Mouse (Mus musculus): Measurements from ENCODE around the gene Prmt1.
A peak's percentile ranks its signal among the peaks of the same experiment; 100 is the strongest.

Prmt1 gene

GRCm38 (mm10) chr7:45012824-45013223 is 26.5 kb upstream of the Prmt1 start:
- DNase-seq (ENCODE audit: low read depth, low spot score) = no peak

- no peak for DNase-seq (ENCODE audit: low read depth, low spot score)
These were observed 25.6 kb upstream of the Prmt1 start for GRCm38 (mm10) chr7:45012011-45012410.

DNA sequence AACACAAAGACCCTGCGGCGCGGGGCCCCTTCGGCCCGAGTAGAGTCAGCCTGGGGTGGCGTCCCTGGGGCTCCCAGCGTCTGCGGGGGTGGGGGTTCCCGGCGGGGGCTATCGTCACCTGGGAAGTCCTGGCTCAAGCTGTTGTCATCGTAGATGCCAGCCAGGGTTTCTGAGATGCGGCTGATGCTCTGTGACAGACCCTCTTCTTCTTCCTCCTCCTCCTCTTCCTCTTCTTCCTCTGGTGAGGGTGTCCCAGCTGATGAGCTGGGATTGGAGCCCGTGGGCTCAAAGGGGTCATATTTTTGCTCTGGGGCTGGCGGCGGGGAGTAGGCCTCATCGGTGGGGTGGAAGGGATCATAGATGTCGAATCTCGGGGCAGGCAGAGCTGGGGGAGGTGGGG is 22.0 kb upstream of the Prmt1 start:
- no peak for DNase-seq (ENCODE audit: low read depth, low spot score)

DNA sequence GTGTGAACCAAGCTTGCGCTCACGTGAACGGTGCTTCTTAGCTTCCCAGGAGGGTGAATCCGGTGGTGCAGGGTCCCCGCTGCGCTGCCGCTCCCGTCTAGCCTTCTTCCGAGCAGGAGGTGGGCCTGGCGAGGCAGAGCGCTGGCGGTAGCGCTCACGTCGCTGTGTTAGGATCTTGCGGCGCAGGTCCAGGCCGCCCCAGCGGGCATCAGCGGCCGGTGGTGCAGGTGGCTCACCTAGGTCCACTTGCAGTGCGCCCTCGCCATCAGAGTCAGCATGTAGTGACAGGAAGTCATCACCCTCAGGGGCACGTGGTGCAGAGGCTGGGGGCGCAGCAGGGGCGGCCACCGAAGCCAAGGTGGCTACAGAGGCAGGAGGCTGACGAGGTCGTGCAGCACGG is 21.5 kb upstream of the Prmt1 start:
- DNase-seq (ENCODE audit: low read depth, low spot score) = no peak

- DNase-seq (ENCODE audit: low read depth, low spot score) = no peak
These were observed 20.8 kb upstream of the Prmt1 start for GRCm38 (mm10) chr7:45007141-45007540.

GRCm38 (mm10) chr7:45006503-45006902 is 20.1 kb upstream of the Prmt1 start:
- DNase-seq (ENCODE audit: low read depth, low spot score) = no peak

- no peak for DNase-seq (ENCODE audit: low read depth, low spot score)
These were observed 19.1 kb upstream of the Prmt1 start for GRCm38 (mm10) chr7:45005321-45005992.

DNA sequence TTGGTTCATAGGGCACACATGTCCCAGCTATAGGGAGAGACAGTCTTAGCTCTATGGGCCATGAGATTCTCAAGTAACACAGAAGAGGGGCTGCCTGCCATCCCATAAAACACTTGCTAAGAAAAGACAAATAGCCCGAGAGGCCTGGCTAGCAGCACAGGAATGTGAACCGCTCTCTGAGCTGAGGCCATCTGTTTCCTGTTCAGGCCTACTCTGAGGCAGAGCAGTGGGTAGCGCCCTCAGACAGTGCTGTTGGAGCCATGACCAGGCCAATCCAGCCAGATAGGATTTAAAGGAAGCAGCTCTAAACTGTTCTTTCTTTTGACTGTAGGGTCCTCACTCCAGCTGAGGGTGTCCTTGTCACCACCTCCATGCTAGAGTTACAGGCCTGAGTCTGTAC is 18.2 kb upstream of the Prmt1 start:
- no peak for DNase-seq (ENCODE audit: low read depth, low spot score)

DNA sequence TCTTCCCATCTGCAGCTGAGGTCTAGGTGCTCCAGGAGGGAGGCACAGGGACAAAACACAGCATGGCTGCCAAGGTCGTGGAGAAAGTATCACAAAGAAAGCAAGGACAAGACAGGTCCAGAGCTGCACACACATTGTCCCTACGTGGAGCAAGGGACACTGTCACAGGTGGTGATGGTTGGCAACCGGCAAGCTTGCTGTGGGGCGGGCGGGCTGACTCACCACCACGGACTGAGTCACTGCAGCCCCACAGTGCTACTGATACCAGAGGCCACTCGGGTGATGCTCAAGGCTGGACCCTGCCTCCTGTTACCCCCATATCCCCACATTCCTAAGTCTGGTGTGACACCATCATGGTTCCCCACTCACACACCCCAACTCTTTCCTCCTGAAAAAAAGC is 16.1 kb upstream of the Prmt1 start:
- no peak for DNase-seq (ENCODE audit: low read depth, low spot score)

GRCm38 (mm10) chr7:45000539-45001114 is 14.3 kb upstream of the Prmt1 start:
- DNase-seq (ENCODE audit: low read depth, low spot score) = no peak

GRCm38 (mm10) chr7:44999753-45000152 is 13.4 kb upstream of the Prmt1 start:
- DNase-seq (ENCODE audit: low read depth, low spot score) = no peak

GRCm38 (mm10) chr7:44998501-44998955 is 12.2 kb upstream of the Prmt1 start, which contains the start of gene Bcl2l12:
Bcl2l12 (minus strand) TSS chr7:44998712.
- no peak for DNase-seq (ENCODE audit: low read depth, low spot score)

DNA sequence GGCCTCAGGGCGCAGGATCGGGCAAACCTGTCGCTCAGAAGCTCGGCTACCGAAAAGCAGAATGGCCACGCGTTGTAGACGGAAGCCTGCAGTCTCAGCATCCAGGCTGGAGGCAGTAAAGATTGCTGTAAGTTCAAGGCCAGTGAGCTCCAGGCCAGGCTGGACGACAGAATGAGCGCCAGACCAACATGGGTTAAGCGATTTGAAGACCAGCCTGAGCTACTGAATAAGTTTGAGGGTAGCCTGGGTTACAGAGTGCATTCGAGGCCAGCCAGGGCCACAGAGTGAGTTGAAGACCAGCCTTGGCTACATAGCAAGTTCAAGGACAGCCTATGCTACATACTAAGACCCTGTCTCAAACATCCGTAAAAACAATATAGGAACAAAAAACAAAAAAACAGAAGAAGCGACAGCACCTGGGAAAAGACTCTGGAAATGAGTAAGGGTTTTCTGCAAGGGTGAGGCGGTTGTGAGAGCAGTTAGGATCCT is 11.6 kb upstream of the Prmt1 start:
- DNase-seq (ENCODE audit: low read depth, low spot score) = no peak

GRCm38 (mm10) chr7:44997231-44997939 is 11.0 kb upstream of the Prmt1 start, which contains the start of gene Irf3:
Irf3 (plus strand) TSS chr7:44997648.
- DNase-seq (ENCODE audit: low read depth, low spot score) = peak; percentile 97

- no peak for DNase-seq (ENCODE audit: low read depth, low spot score)
These were observed 10.3 kb upstream of the Prmt1 start for GRCm38 (mm10) chr7:44996672-44997071.

- no peak for DNase-seq (ENCODE audit: low read depth, low spot score)
These were observed 731 bp upstream of the Prmt1 start for GRCm38 (mm10) chr7:44986879-44987718.

- DNase-seq (ENCODE audit: low read depth, low spot score) = no peak
These were observed 675 bp downstream of the Prmt1 start for GRCm38 (mm10) chr7:44985595-44986191.

- DNase-seq (ENCODE audit: low read depth, low spot score) = no peak
These were observed 1.6 kb downstream of the Prmt1 start for GRCm38 (mm10) chr7:44984833-44985164.

- no peak for DNase-seq (ENCODE audit: low read depth, low spot score)
These were observed 2.2 kb downstream of the Prmt1 start for GRCm38 (mm10) chr7:44983944-44984832.

- DNase-seq (ENCODE audit: low read depth, low spot score) = no peak
These were observed 3.3 kb downstream of the Prmt1 start for GRCm38 (mm10) chr7:44983085-44983484.
